ENCODE assay signal across 22 mouse cellular contexts in genomic region chr14:23696341-23696740, GRCm38 (mm10).
DNase-seq lines count a peak whose midpoint lies in the region; ATAC-seq and TF ChIP-seq lines count a peak whose summit lies in the region.
"Had no signal": no experiment of that assay in that cellular context is flagged by ENCODE, and none has a peak within 500 bp of the region (broad histone marks: within the 10 kb centered on the region; RNA-seq: fewer than 3 reads in every experiment).

No protein-coding gene starts in this region.

- H3K36me3 ChIP-seq in kidney, adult 2 months (ENCODE audit: control insufficient read depth, insufficient read depth, low read length): no peaks in the 10 kb centered on the region
- H3K36me3 ChIP-seq in limb, embryonic 15.5 days: no peaks in the 10 kb centered on the region
- no peaks in the 10 kb centered on the region for H3K36me3 ChIP-seq in thymus, adult 2 months (ENCODE audit: control insufficient read depth, insufficient read depth, low read length)
- H3K36me3 ChIP-seq: embryonic facial prominence, embryonic 15.5 days; heart, embryonic 13.5 days; hindbrain, embryonic 13.5 days had no signal

- no peak overlapping the region for H3K4me2 ChIP-seq in limb, embryonic 15.5 days
- H3K4me2 ChIP-seq: embryonic facial prominence, embryonic 15.5 days; forebrain, embryonic 13.5 days; heart, embryonic 13.5 days; hindbrain, embryonic 13.5 days had no signal

- H3K9ac ChIP-seq in limb, embryonic 15.5 days: no peak overlapping the region
- H3K9ac ChIP-seq: embryonic facial prominence, embryonic 15.5 days; forebrain, embryonic 13.5 days; forebrain, postnatal 0 days; heart, embryonic 13.5 days; hindbrain, embryonic 13.5 days had no signal

- 39% methylated on average over 3 of the region's 3 CpGs for WGBS in kidney, adult 2 months
- 54% methylated on average over 3 of the region's 3 CpGs for WGBS in limb, embryonic 15.5 days
- 87% methylated on average over 3 of the region's 3 CpGs for WGBS in thymus, adult 2 months

- H3K27me3 ChIP-seq in kidney, adult 2 months (replicated peaks; ENCODE audit: control insufficient read depth, insufficient read depth, low read length): no peaks in the 10 kb centered on the region
- H3K27me3 ChIP-seq in limb, embryonic 15.5 days: peaks cover under 1% of the 10 kb centered on the region
- no peaks in the 10 kb centered on the region for H3K27me3 ChIP-seq in thymus, adult 2 months (ENCODE audit: control insufficient read depth, insufficient read depth, low read length)
- H3K27me3 ChIP-seq: CH12.LX; embryonic facial prominence, embryonic 15.5 days; forebrain, embryonic 13.5 days; hindbrain, embryonic 13.5 days had no signal

- peak; percentile 58 for DNase-seq in kidney, adult 2 months
- no peak for DNase-seq in kidney, adult 18-20 months
- DNase-seq in NIH3T3 (ENCODE audit: low read depth): peak; percentile 51
- DNase-seq in fibroblast of lung, adult 2 months (ENCODE audit: low read depth): peak; percentile 8
- DNase-seq in thymus, adult 2 months: no peak
- no peak for DNase-seq in thymus, adult 18-20 months
- DNase-seq: adrenal gland, adult 2 months; adrenal gland, postnatal 25 days; cerebellum, adult 18-20 months; cerebellum, adult 9-11 months; cerebellum, postnatal 36 days; forebrain, postnatal 0 days; gastrocnemius, postnatal 36 days; heart, adult 11 months; heart, postnatal 4 days had no signal

- H3K27ac ChIP-seq in kidney, adult 2 months (ENCODE audit: insufficient read depth, low read depth, low read length): no peak overlapping the region
- H3K27ac ChIP-seq in limb, embryonic 15.5 days: no peak overlapping the region
- no peak overlapping the region for H3K27ac ChIP-seq in thymus, adult 2 months (ENCODE audit: control insufficient read depth, insufficient read depth, low read length)
- H3K27ac ChIP-seq: embryonic facial prominence, embryonic 15.5 days; forebrain, embryonic 13.5 days; heart, embryonic 13.5 days; hindbrain, embryonic 13.5 days; hindbrain, postnatal 0 days had no signal

- no peak for TF ChIP-seq POLR2A in kidney, adult 2 months (IDR thresholded peaks at IDR 0.05; ENCODE audit: low read depth, low read length)
- no peak for TF ChIP-seq POLR2A in thymus, adult 2 months (IDR thresholded peaks at IDR 0.05; ENCODE audit: control insufficient read depth, extremely low read depth, insufficient read depth, low read length, poor library complexity)

- no peaks in the 10 kb centered on the region for H3K9me3 ChIP-seq in limb, embryonic 15.5 days
- H3K9me3 ChIP-seq: embryonic facial prominence, embryonic 15.5 days; forebrain, embryonic 13.5 days; heart, embryonic 13.5 days; hindbrain, embryonic 13.5 days had no signal

- no peak for TF ChIP-seq CTCF in kidney, adult 2 months (conservative IDR thresholded peaks at IDR 0.05; ENCODE audit: insufficient read depth, insufficient read length, low read depth, low read length)
- TF ChIP-seq CTCF in thymus, adult 2 months (IDR thresholded peaks at IDR 0.05; ENCODE audit: borderline replicate concordance, control insufficient read depth, extremely low read depth, insufficient read depth, low read length, poor library complexity): no peak

- no peaks in the 10 kb centered on the region for H3K4me1 ChIP-seq in kidney, adult 2 months (ENCODE audit: control insufficient read depth, insufficient read depth, low read length)
- H3K4me1 ChIP-seq in limb, embryonic 15.5 days: 0 out of 2 replicates have a peak, but pooled peaks cover 4% of the 10 kb centered on the region
- H3K4me1 ChIP-seq in thymus, adult 2 months (replicated peaks; ENCODE audit: control insufficient read depth, insufficient read depth, low read length): no peaks in the 10 kb centered on the region
- H3K4me1 ChIP-seq: embryonic facial prominence, embryonic 15.5 days; forebrain, embryonic 13.5 days; heart, embryonic 13.5 days; hindbrain, embryonic 13.5 days had no signal

- no peak overlapping the region for H3K4me3 ChIP-seq in kidney, adult 2 months (ENCODE audit: insufficient read depth, low read depth, low read length)
- H3K4me3 ChIP-seq in limb, embryonic 15.5 days: no peak overlapping the region
- H3K4me3 ChIP-seq in thymus, adult 2 months (ENCODE audit: control insufficient read depth, insufficient read depth, low read length): no peak overlapping the region
- H3K4me3 ChIP-seq: embryonic facial prominence, embryonic 15.5 days; forebrain, embryonic 13.5 days; heart, embryonic 13.5 days; hindbrain, embryonic 13.5 days had no signal

- peak; percentile 24; the same call in 1 of the 2 replicates for ATAC-seq in limb, embryonic 15.5 days (ENCODE audit: insufficient number of reproducible peaks, low FRiP score, low TSS enrichment, low read depth)
- ATAC-seq: forebrain, embryonic 13.5 days; forebrain, postnatal 0 days; hindbrain, postnatal 0 days had no signal

Comparison
In these comparisons a context has a peak if more than half of its experiments do, and no peak if none do; other contexts are left out.
1. DNase-seq: peak in kidney, adult 2 months (single experiment), NIH3T3 (single experiment) and fibroblast of lung, adult 2 months (single experiment); none in kidney, adult 18-20 months (single experiment), thymus, adult 2 months (single experiment) and thymus, adult 18-20 months (0 of 2).